ENCODE assay signal across 12 mouse cellular contexts in the genomic region with DNA sequence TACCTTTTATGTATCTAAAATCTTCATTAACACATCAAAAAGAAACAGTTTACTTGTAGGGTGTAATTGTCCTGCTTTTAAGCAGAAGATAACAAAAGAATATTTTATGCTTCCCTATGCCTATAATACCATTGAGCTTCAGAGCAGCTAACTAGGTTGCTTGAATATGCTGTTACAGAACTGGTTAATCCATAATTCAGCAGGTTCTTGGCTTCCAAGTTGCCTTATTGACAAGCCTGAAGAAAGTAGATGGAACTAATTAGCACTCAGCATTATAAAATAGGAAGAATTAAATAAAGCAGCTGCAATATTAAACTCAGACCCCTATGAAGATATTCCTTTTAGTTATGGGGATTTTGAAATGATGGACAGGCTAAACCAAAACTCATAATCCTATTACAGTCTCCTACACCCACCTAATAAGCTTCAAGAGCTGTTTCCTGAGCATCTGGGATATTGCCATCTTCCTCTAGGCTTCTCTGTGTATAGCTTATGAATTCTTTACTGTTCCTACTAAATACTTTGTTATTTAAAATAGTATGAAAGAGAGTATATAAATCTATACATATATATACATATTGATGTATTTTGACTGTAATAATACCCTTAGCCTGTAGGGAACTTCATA.
"Had no signal": no experiment of that assay in that cellular context is flagged by ENCODE, and none has a peak within 500 bp of the region (broad histone marks: within the 10 kb centered on the region; RNA-seq: fewer than 3 reads in every experiment).

No protein-coding gene starts in this region.

- DNase-seq: kidney, adult 18-20 months; kidney, postnatal 10 days; kidney, postnatal 4 days; left cerebral cortex, postnatal 4 days; lung, adult 18-20 months; right cerebral cortex, adult 18-20 months; right cerebral cortex, postnatal 25 days; thymus, postnatal 4 days had no signal

- H3K9ac ChIP-seq: limb, embryonic 13.5 days; liver, embryonic 14.5 days; neural tube, embryonic 13.5 days had no signal

- H3K9me3 ChIP-seq: limb, embryonic 13.5 days; neural tube, embryonic 13.5 days had no signal

- H3K27ac ChIP-seq: layer of hippocampus, adult 2 months; limb, embryonic 13.5 days; liver, embryonic 14.5 days; neural tube, embryonic 13.5 days had no signal

- H3K36me3 ChIP-seq: limb, embryonic 13.5 days; neural tube, embryonic 13.5 days had no signal

- H3K4me1 ChIP-seq: limb, embryonic 13.5 days; neural tube, embryonic 13.5 days had no signal

- H3K4me3 ChIP-seq: layer of hippocampus, adult 2 months; limb, embryonic 13.5 days; neural tube, embryonic 13.5 days had no signal

- H3K4me2 ChIP-seq: limb, embryonic 13.5 days; neural tube, embryonic 13.5 days had no signal

- H3K27me3 ChIP-seq: limb, embryonic 13.5 days; neural tube, embryonic 13.5 days had no signal
